Mouse (Mus musculus): Measurements from ENCODE around the gene Mid1. TPM values are rescaled to one million over a fixed set of nuclear protein-coding genes. Genes with fewer than 3 reads are reported as not detected.

The Mid1 gene
- 7.6 and 21.3 TPM in 2 replicates for polyA plus RNA-seq (2012; rRNA removed)

- peak; percentile 21 for DNase-seq (ENCODE audit: low spot score)
Measured at GRCm38 (mm10) chrX:169685131-169685530, at the start of gene Mid1. Gene Mid1 (plus strand): TSS chrX:169685199.

- no peak for DNase-seq (ENCODE audit: low spot score)
Measured at GRCm38 (mm10) chrX:169673056-169673455, 11.9 kb upstream of the Mid1 start.

GRCm38 (mm10) chrX:169676313-169676712 lies 8.7 kb upstream of the Mid1 start:
- DNase-seq (ENCODE audit: low spot score): no peak

- no peak for DNase-seq (ENCODE audit: low spot score)
Measured at GRCm38 (mm10) chrX:169685731-169686130, 732 bp downstream of the Mid1 start.

GRCm38 (mm10) chrX:169691217-169691616 lies 6.2 kb downstream of the Mid1 start:
- DNase-seq (ENCODE audit: low spot score): no peak

- no peak for DNase-seq (ENCODE audit: low spot score)
Measured at GRCm38 (mm10) chrX:169691675-169692074, 6.7 kb downstream of the Mid1 start.

- DNase-seq (ENCODE audit: low spot score): no peak
Measured at GRCm38 (mm10) chrX:169692225-169692909, 7.4 kb downstream of the Mid1 start.

- DNase-seq (ENCODE audit: low spot score): no peak
Measured at GRCm38 (mm10) chrX:169704016-169704602, 19.1 kb downstream of the Mid1 start.

GRCm38 (mm10) chrX:169723511-169723910 lies 38.5 kb downstream of the Mid1 start:
- DNase-seq (ENCODE audit: low spot score): no peak

- no peak for DNase-seq (ENCODE audit: low spot score)
Measured at GRCm38 (mm10) chrX:169735387-169735969, 50.5 kb downstream of the Mid1 start.

- DNase-seq (ENCODE audit: low spot score): no peak
Measured at GRCm38 (mm10) chrX:169758001-169758400, 73.0 kb downstream of the Mid1 start.

- DNase-seq (ENCODE audit: low spot score): no peak
Measured at GRCm38 (mm10) chrX:169779535-169779934, 94.5 kb downstream of the Mid1 start, which contains the start of gene 4933400A11Rik. Gene 4933400A11Rik (minus strand): TSS chrX:169779635.

- DNase-seq (ENCODE audit: low spot score): no peak
Measured at GRCm38 (mm10) chrX:169789702-169790101, 104.7 kb downstream of the Mid1 start.

GRCm38 (mm10) chrX:169792879-169793278 lies 107.9 kb downstream of the Mid1 start:
- DNase-seq (ENCODE audit: low spot score): no peak

GRCm38 (mm10) chrX:169794421-169794820 lies 109.4 kb downstream of the Mid1 start:
- no peak for DNase-seq (ENCODE audit: low spot score)

GRCm38 (mm10) chrX:169794831-169795311 lies 109.9 kb downstream of the Mid1 start:
- no peak for DNase-seq (ENCODE audit: low spot score)

- DNase-seq (ENCODE audit: low spot score): no peak
Measured at GRCm38 (mm10) chrX:169797148-169797547, 112.1 kb downstream of the Mid1 start.

GRCm38 (mm10) chrX:169798987-169799680 lies 114.1 kb downstream of the Mid1 start:
- DNase-seq (ENCODE audit: low spot score): no peak

GRCm38 (mm10) chrX:169800238-169800637 lies 115.2 kb downstream of the Mid1 start:
- no peak for DNase-seq (ENCODE audit: low spot score)

- DNase-seq (ENCODE audit: low spot score): no peak
Measured at GRCm38 (mm10) chrX:169805791-169806190, 120.8 kb downstream of the Mid1 start.

GRCm38 (mm10) chrX:169807744-169808143 lies 122.7 kb downstream of the Mid1 start:
- no peak for DNase-seq (ENCODE audit: low spot score)

- DNase-seq (ENCODE audit: low spot score): no peak
Measured at GRCm38 (mm10) chrX:169811318-169811717, 126.3 kb downstream of the Mid1 start.
